In genomic region chr16:93710924-93711323, GRCm38 (mm10) we compare ENCODE assay signal across 8 mouse cellular contexts. TPM values are rescaled to one million over a fixed set of nuclear protein-coding genes. Genes with fewer than 3 reads are reported as not detected.
DNase-seq lines count a peak whose midpoint lies in the region; ATAC-seq and TF ChIP-seq lines count a peak whose summit lies in the region.

No protein-coding gene starts in this region.

- peaks cover 2% of the 10 kb centered on the region for H3K79me3 ChIP-seq in C2C12 (ENCODE audit: low read depth)

- peak overlapping the region; percentile 63 for H3K27ac ChIP-seq in bone marrow, adult 2 months (ENCODE audit: control insufficient read depth, insufficient read depth, low read depth, low read length, poor library complexity)
- H3K27ac ChIP-seq in embryonic facial prominence, embryonic 15.5 days (replicated peaks), result peak overlapping the region; percentile 72
- H3K27ac ChIP-seq in heart, embryonic 10.5 days, result peak overlapping the region; percentile 22; the same call in 1 of the 2 replicates
- peak overlapping the region; percentile 57; the same call in 1 of the 2 replicates for H3K27ac ChIP-seq in kidney, embryonic 15.5 days

- H3K4me1 ChIP-seq in bone marrow, adult 2 months (ENCODE audit: control insufficient read depth, insufficient read depth, low read length), result peaks cover 7% of the 10 kb centered on the region; the same call in 1 of the 2 replicates
- H3K4me1 ChIP-seq in embryonic facial prominence, embryonic 15.5 days, result peaks cover 13% of the 10 kb centered on the region
- peaks cover 9% of the 10 kb centered on the region for H3K4me1 ChIP-seq in heart, embryonic 10.5 days
- H3K4me1 ChIP-seq in kidney, embryonic 15.5 days, result peaks cover 16% of the 10 kb centered on the region

- H3K4me2 ChIP-seq in embryonic facial prominence, embryonic 15.5 days (replicated peaks), result peak overlapping the region; percentile 95
- peak overlapping the region; percentile 98 for H3K4me2 ChIP-seq in kidney, embryonic 15.5 days

- H3K27me3 ChIP-seq in C2C12 (ENCODE audit: control insufficient read depth, insufficient read depth, insufficient read length), result no peaks in the 10 kb centered on the region
- peaks cover 11% of the 10 kb centered on the region for H3K27me3 ChIP-seq in embryonic facial prominence, embryonic 15.5 days
- peaks cover 36% of the 10 kb centered on the region for H3K27me3 ChIP-seq in heart, embryonic 10.5 days (ENCODE audit: insufficient read depth, poor library complexity, severe bottlenecking)
- H3K27me3 ChIP-seq in kidney, embryonic 15.5 days, result peaks cover 12% of the 10 kb centered on the region

- no peaks in the 10 kb centered on the region for H3K79me2 ChIP-seq in C2C12 (ENCODE audit: control insufficient read depth, insufficient read depth)

- H3K4me3 ChIP-seq in C2C12 (ENCODE audit: insufficient read depth, poor library complexity, severe bottlenecking), result peak overlapping the region; percentile 31
- H3K4me3 ChIP-seq in bone marrow, adult 2 months (replicated peaks; ENCODE audit: control insufficient read depth, low read depth, low read length), result peak overlapping the region; percentile 68
- H3K4me3 ChIP-seq in embryonic facial prominence, embryonic 15.5 days (replicated peaks), result peak overlapping the region; percentile 82
- peak overlapping the region; percentile 82 for H3K4me3 ChIP-seq in heart, embryonic 10.5 days
- H3K4me3 ChIP-seq in kidney, embryonic 15.5 days (replicated peaks), result peak overlapping the region; percentile 85

- DNase-seq in heart, embryonic 10.5 days (ENCODE audit: low spot score), result peak; percentile 90
- DNase-seq in liver, result peak; percentile 78
- peak; percentile 36 to 69 for DNase-seq in monocyte, adult 2 months (ENCODE audit: low read depth in 1 of 2, low spot score in 2 of 2)
- peak; percentile 69 to 81 for DNase-seq in spleen, postnatal 4 days (ENCODE audit: low spot score in 2 of 2)

- peak; percentile 25 for TF ChIP-seq CTCF in C2C12 (IDR thresholded peaks at IDR 0.05; ENCODE audit: control insufficient read depth, insufficient read depth, insufficient read length)
- peak; percentile 88 for TF ChIP-seq CTCF in bone marrow, adult 2 months (IDR thresholded peaks at IDR 0.05; ENCODE audit: control insufficient read depth, insufficient read depth, low read length)

- no peak overlapping the region for H3K9ac ChIP-seq in embryonic facial prominence, embryonic 15.5 days
- H3K9ac ChIP-seq in kidney, embryonic 15.5 days, result no peak overlapping the region

- ATAC-seq in embryonic facial prominence, embryonic 15.5 days (ENCODE audit: insufficient number of reproducible peaks, low FRiP score, low TSS enrichment, low read depth), result peak; percentile 11
- peak; percentile 40 for ATAC-seq in kidney, embryonic 15.5 days (replicated peaks; ENCODE audit: low FRiP score)

- H3ac ChIP-seq in C2C12 (ENCODE audit: control insufficient read depth, insufficient read length, low read depth), result peak overlapping the region; percentile 44

- no peaks in the 10 kb centered on the region for H3K9me3 ChIP-seq in embryonic facial prominence, embryonic 15.5 days (replicated peaks)
- H3K9me3 ChIP-seq in heart, embryonic 10.5 days, result no peaks in the 10 kb centered on the region
- no peaks in the 10 kb centered on the region for H3K9me3 ChIP-seq in kidney, embryonic 15.5 days (replicated peaks)

- 0 out of 2 replicates have a peak, but pooled peaks have one; percentile 6 for TF ChIP-seq POLR2A in bone marrow, adult 2 months (IDR thresholded peaks at IDR 0.05; ENCODE audit: borderline replicate concordance, control insufficient read depth, low read depth, low read length)

- H3K36me3 ChIP-seq in C2C12 (ENCODE audit: control insufficient read depth, insufficient read depth), result no peaks in the 10 kb centered on the region
- no peaks in the 10 kb centered on the region for H3K36me3 ChIP-seq in embryonic facial prominence, embryonic 15.5 days
- H3K36me3 ChIP-seq in heart, embryonic 10.5 days, result no peaks in the 10 kb centered on the region
- H3K36me3 ChIP-seq in kidney, embryonic 15.5 days, result no peaks in the 10 kb centered on the region

- WGBS in bone marrow, adult 2 months, result under 1% methylated on average over 11 of the region's 11 CpGs
- WGBS in embryonic facial prominence, embryonic 15.5 days, result under 1% methylated on average over 11 of the region's 11 CpGs
- under 1% methylated on average over 11 of the region's 11 CpGs for WGBS in heart, embryonic 10.5 days
- under 1% methylated on average over 11 of the region's 11 CpGs for WGBS in kidney, embryonic 15.5 days

TF ChIP-seq in C2C12, 6 proteins besides CTCF, POLR2A, EP300 and RAD21:
- TF ChIP-seq CEBPB (IDR thresholded peaks at IDR 0.05; ENCODE audit: low read depth), result no peak
- TF ChIP-seq MYOG (IDR thresholded peaks at IDR 0.05; ENCODE audit: control insufficient read depth, extremely low read depth, insufficient read length), result no peak
- TF ChIP-seq USF1 (IDR thresholded peaks at IDR 0.05; ENCODE audit: low read depth), result no peak
- TF ChIP-seq MYOD1 (IDR thresholded peaks at IDR 0.05; ENCODE audit: control insufficient read depth, insufficient read length, low read depth), result no peak
- no peak for TF ChIP-seq FOSL1 (IDR thresholded peaks at IDR 0.05; ENCODE audit: insufficient read depth, low read length, poor library complexity, severe bottlenecking)
- no peak for TF ChIP-seq MAX (IDR thresholded peaks at IDR 0.05)

RNA-seq across cellular contexts. Expression of gene Dop1b, which starts 0.8 kb away (rescaled TPM):
- polyA plus RNA-seq in C2C12 (2012; fragmentation: generic; extraction: Trizol), result 3.1 TPM
- 36.9 and 49.2 TPM in 2 replicates for polyA plus RNA-seq in bone marrow, adult 2 months (2011; ENCODE audit: insufficient read depth, insufficient read length, low replicate concordance, missing spikeins)
- 15.1 and 17.3 TPM in 2 replicates for polyA plus RNA-seq in embryonic facial prominence, embryonic 15.5 days (2015; fragmentation: Nextera tagmentation; extraction: Ambion mirVana)
- 6.3 and 7.4 TPM in 2 replicates for polyA plus RNA-seq in heart, embryonic 10.5 days (2016; fragmentation: Nextera tagmentation; extraction: Ambion mirVana)
- 20.0 and 24.2 TPM in 2 replicates for polyA plus RNA-seq in kidney, embryonic 15.5 days (2015; fragmentation: Nextera tagmentation; extraction: Ambion mirVana)

RNA-seq across cellular contexts. Expression of gene Cbr3, which starts 27.9 kb away (rescaled TPM):
- 30.6 TPM for polyA plus RNA-seq in C2C12 (2012; fragmentation: generic; extraction: Trizol)
- 1.7 and 2.6 TPM in 2 replicates for polyA plus RNA-seq in bone marrow, adult 2 months (2011; ENCODE audit: insufficient read depth, insufficient read length, low replicate concordance, missing spikeins)
- 22.3 and 23.7 TPM in 2 replicates for polyA plus RNA-seq in embryonic facial prominence, embryonic 15.5 days (2015; fragmentation: Nextera tagmentation; extraction: Ambion mirVana)
- 0.20 and 0.23 TPM in 2 replicates for polyA plus RNA-seq in heart, embryonic 10.5 days (2016; fragmentation: Nextera tagmentation; extraction: Ambion mirVana)
- polyA plus RNA-seq in kidney, embryonic 15.5 days (2015; fragmentation: Nextera tagmentation; extraction: Ambion mirVana), result 4.8 and 6.9 TPM in 2 replicates

Comparison
In these comparisons a context has a peak if more than half of its experiments do, and no peak if none do; other contexts are left out.
1. Peak in every context shown above with its lines: DNase-seq, ATAC-seq, H3K4me3 ChIP-seq and H3K27ac ChIP-seq.
2. H3K4me3 ChIP-seq: peak in every context shown above with its lines; median percentile 85 in kidney, embryonic 15.5 days; 82 in embryonic facial prominence, embryonic 15.5 days; 82 in heart, embryonic 10.5 days; 68 in bone marrow, adult 2 months; 31 in C2C12.
3. H3K27ac ChIP-seq: peak in every context shown above with its lines; median percentile 72 in embryonic facial prominence, embryonic 15.5 days; 63 in bone marrow, adult 2 months; 57 in kidney, embryonic 15.5 days; 22 in heart, embryonic 10.5 days.